ENCODE assay signal across 9 mouse cellular contexts in the genomic region with DNA sequence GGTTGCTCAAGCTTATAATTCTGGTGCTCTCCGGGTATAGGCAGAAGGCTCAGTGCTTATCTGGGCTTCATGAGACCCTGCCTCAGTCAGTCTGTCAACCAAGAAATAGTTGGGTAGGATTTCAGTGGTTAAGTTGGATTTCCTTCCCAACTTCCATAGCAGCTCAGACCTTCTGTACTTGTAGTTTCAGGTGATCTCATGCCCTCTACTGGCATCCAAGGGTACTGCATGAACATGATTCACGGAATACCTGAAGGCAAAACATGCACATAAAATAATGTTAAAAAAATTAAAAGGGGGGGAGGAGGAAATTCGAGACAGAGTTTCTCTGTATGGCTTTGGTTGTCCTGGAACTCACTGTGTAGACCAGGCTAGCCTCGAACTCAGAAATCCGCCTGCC. TPM values are rescaled to one million over a fixed set of nuclear protein-coding genes. Genes with fewer than 3 reads are reported as not detected.
A peak's percentile ranks its signal among the peaks of the same experiment; 100 is the strongest.
DNase-seq lines count a peak whose midpoint lies in the region; ATAC-seq and TF ChIP-seq lines count a peak whose summit lies in the region.
"Had no signal": no experiment of that assay in that cellular context is flagged by ENCODE, and none has a peak within 500 bp of the region (broad histone marks: within the 10 kb centered on the region; RNA-seq: fewer than 3 reads in every experiment).

No protein-coding gene starts in this region.

- H3K9me3 ChIP-seq in liver, embryonic 12.5 days (replicated peaks), result no peaks in the 10 kb centered on the region
- H3K9me3 ChIP-seq in embryonic facial prominence, embryonic 10.5 days, result no peaks in the 10 kb centered on the region
- no peaks in the 10 kb centered on the region for H3K9me3 ChIP-seq in liver, embryonic 13.5 days (replicated peaks)
- H3K9me3 ChIP-seq: neural tube, embryonic 13.5 days had no signal

- 43% methylated on average over 5 of the region's 5 CpGs for WGBS in liver, adult 2 months
- WGBS in liver, embryonic 12.5 days (ENCODE audit: insufficient replicate concordance), result 47% methylated on average over 5 of the region's 5 CpGs
- WGBS in embryonic facial prominence, embryonic 10.5 days, result 63% methylated on average over 5 of the region's 5 CpGs
- WGBS in liver, embryonic 13.5 days (ENCODE audit: insufficient replicate concordance), result 47% methylated on average over 5 of the region's 5 CpGs

- H3K79me2 ChIP-seq in liver, adult 2 months (ENCODE audit: control insufficient read depth, insufficient read depth, low read length), result no peaks in the 10 kb centered on the region; the same call in 1 of the 2 replicates

- no peak overlapping the region for H3K4me2 ChIP-seq in liver, embryonic 12.5 days
- no peak overlapping the region for H3K4me2 ChIP-seq in liver, embryonic 13.5 days
- H3K4me2 ChIP-seq: neural tube, embryonic 13.5 days had no signal

- H3K9ac ChIP-seq in liver, adult 2 months (ENCODE audit: low read depth, low read length), result no peak overlapping the region
- H3K9ac ChIP-seq in liver, embryonic 12.5 days, result no peak overlapping the region
- no peak overlapping the region for H3K9ac ChIP-seq in liver, embryonic 13.5 days
- H3K9ac ChIP-seq: neural tube, embryonic 13.5 days had no signal

- no peak for ATAC-seq in liver, embryonic 12.5 days
- ATAC-seq in liver, embryonic 13.5 days (ENCODE audit: low read depth), result no peak
- ATAC-seq in monocyte, adult 5-6 weeks (replicated peaks; ENCODE audit: insufficient number of reproducible peaks, low FRiP score, low TSS enrichment, poor library complexity, severe bottlenecking), result no peak

- peak; percentile 62 for TF ChIP-seq CTCF in liver, adult 2 months (IDR thresholded peaks at IDR 0.05; ENCODE audit: low read depth, low read length)

- no peak overlapping the region for H3K4me3 ChIP-seq in liver, adult 2 months (ENCODE audit: insufficient read depth, low read depth, low read length)
- H3K4me3 ChIP-seq in liver, embryonic 12.5 days, result no peak overlapping the region
- H3K4me3 ChIP-seq in embryonic facial prominence, embryonic 10.5 days, result no peak overlapping the region
- no peak overlapping the region for H3K4me3 ChIP-seq in liver, embryonic 13.5 days (replicated peaks)
- H3K4me3 ChIP-seq: neural tube, embryonic 13.5 days had no signal

- peak; percentile 65 for DNase-seq in liver, adult 2 months (ENCODE audit: extremely low read depth, low read depth, low spot score)
- peak; percentile 31 for DNase-seq in adrenal gland, adult 8-10 months
- DNase-seq in embryonic facial prominence, embryonic 10.5 days (ENCODE audit: low spot score), result peak; percentile 64
- DNase-seq in kidney, adult 9 months, result peak; percentile 84
- DNase-seq in liver, embryonic 13.5 days, result peak; percentile 56
- peak; percentile 72 for DNase-seq in right cerebral cortex, postnatal 14 days

- TF ChIP-seq POLR2A in liver, adult 2 months (IDR thresholded peaks at IDR 0.05; ENCODE audit: extremely low read depth, insufficient read depth, low read length), result no peak

- H3K27me3 ChIP-seq in liver, adult 2 months (ENCODE audit: control insufficient read depth, insufficient read depth, low read length), result no peaks in the 10 kb centered on the region
- H3K27me3 ChIP-seq in liver, embryonic 12.5 days (replicated peaks), result no peaks in the 10 kb centered on the region
- H3K27me3 ChIP-seq in embryonic facial prominence, embryonic 10.5 days (replicated peaks; ENCODE audit: low read depth, poor library complexity, severe bottlenecking), result no peaks in the 10 kb centered on the region
- H3K27me3 ChIP-seq in liver, embryonic 13.5 days, result no peaks in the 10 kb centered on the region
- H3K27me3 ChIP-seq: neural tube, embryonic 13.5 days had no signal

- peaks cover 16% of the 10 kb centered on the region for H3K36me3 ChIP-seq in liver, adult 2 months (ENCODE audit: control insufficient read depth, insufficient read depth, low read length)
- peaks cover 45% of the 10 kb centered on the region for H3K36me3 ChIP-seq in liver, embryonic 12.5 days
- H3K36me3 ChIP-seq in embryonic facial prominence, embryonic 10.5 days (replicated peaks), result peaks cover 56% of the 10 kb centered on the region
- peaks cover 25% of the 10 kb centered on the region for H3K36me3 ChIP-seq in liver, embryonic 13.5 days

- H3K27ac ChIP-seq in liver, adult 2 months (replicated peaks; ENCODE audit: insufficient read depth, low read depth, low read length), result no peak overlapping the region
- H3K27ac ChIP-seq in liver, embryonic 12.5 days, result no peak overlapping the region
- H3K27ac ChIP-seq in embryonic facial prominence, embryonic 10.5 days (replicated peaks), result no peak overlapping the region
- no peak overlapping the region for H3K27ac ChIP-seq in liver, embryonic 13.5 days
- H3K27ac ChIP-seq: neural tube, embryonic 13.5 days had no signal

- peaks cover 6% of the 10 kb centered on the region for H3K4me1 ChIP-seq in liver, adult 2 months (ENCODE audit: control insufficient read depth, insufficient read depth, low read length)
- peaks cover 25% of the 10 kb centered on the region for H3K4me1 ChIP-seq in liver, embryonic 12.5 days
- peaks cover 14% of the 10 kb centered on the region for H3K4me1 ChIP-seq in embryonic facial prominence, embryonic 10.5 days
- peaks cover 24% of the 10 kb centered on the region for H3K4me1 ChIP-seq in liver, embryonic 13.5 days (replicated peaks)

RNA-seq across cellular contexts. Expression of gene Polr3k, which starts 2.8 kb away (rescaled TPM):
- 11.7 and 14.0 TPM in 2 replicates for total RNA-seq in liver, adult 2 months (2014; rRNA removed)
- 2.9 and 3.8 TPM in 2 replicates for polyA plus RNA-seq in liver, adult 2 months (2012; rRNA removed)
- polyA plus RNA-seq in liver, embryonic 12.5 days (2016; fragmentation: Nextera tagmentation; extraction: Ambion mirVana), result 42.4 and 44.1 TPM in 2 replicates
- total RNA-seq in adrenal gland, adult 8-10 months (2022), result 10 to 100 TPM; 18.3 to 24.6 (median 22.7) TPM
- 105 and 106 TPM in 2 replicates for polyA plus RNA-seq in embryonic facial prominence, embryonic 10.5 days (2016; fragmentation: Nextera tagmentation; extraction: Ambion mirVana)
- polyA plus RNA-seq in liver, embryonic 13.5 days (2015; fragmentation: Nextera tagmentation; extraction: Ambion mirVana), result 41.2 and 41.5 TPM in 2 replicates
- 20.3 to 27.7 TPM (median 24.9 TPM) in 3 replicates for total RNA-seq in monocyte, adult 5-6 weeks (2017)

RNA-seq across cellular contexts. Expression of gene Pcmtd2, which starts 29.3 kb away (rescaled TPM):
- 39.2 and 39.5 TPM in 2 replicates for total RNA-seq in liver, adult 2 months (2014; rRNA removed)
- polyA plus RNA-seq in liver, adult 2 months (2012; rRNA removed), result 17.1 and 19.4 TPM in 2 replicates
- 18.2 TPM in 2 replicates for polyA plus RNA-seq in liver, embryonic 12.5 days (2016; fragmentation: Nextera tagmentation; extraction: Ambion mirVana)
- 100 to 1,000 TPM in 2 of 4 experiments, 10 to 100 TPM in 2; 87.3 to 104 (median 99.9) TPM for total RNA-seq in adrenal gland, adult 8-10 months (2022)
- 26.1 and 30.8 TPM in 2 replicates for polyA plus RNA-seq in embryonic facial prominence, embryonic 10.5 days (2016; fragmentation: Nextera tagmentation; extraction: Ambion mirVana)
- 14.2 and 16.9 TPM in 2 replicates for polyA plus RNA-seq in liver, embryonic 13.5 days (2015; fragmentation: Nextera tagmentation; extraction: Ambion mirVana)
- total RNA-seq in monocyte, adult 5-6 weeks (2017), result 27.3 to 61.6 TPM (median 42.9 TPM) in 3 replicates

Comparison
In these comparisons a context has a peak if more than half of its experiments do, and no peak if none do; other contexts are left out.
1. DNase-seq: peak in every context shown above with its lines; median percentile 84 in kidney, adult 9 months; 72 in right cerebral cortex, postnatal 14 days; 65 in liver, adult 2 months; 64 in embryonic facial prominence, embryonic 10.5 days; 56 in liver, embryonic 13.5 days; 31 in adrenal gland, adult 8-10 months.